Mouse (Mus musculus): ENCODE measurements around the gene Sdr42e1.

- TF ChIP-seq MAX (IDR thresholded peaks at IDR 0.05) = no peak
- no peak for TF ChIP-seq CTCF (IDR thresholded peaks at IDR 0.05; ENCODE audit: control insufficient read depth, insufficient read depth, insufficient read length)
- no peak for TF ChIP-seq USF1 (IDR thresholded peaks at IDR 0.05; ENCODE audit: low read depth)
- no peak for TF ChIP-seq MYOD1 (IDR thresholded peaks at IDR 0.05; ENCODE audit: control insufficient read depth, insufficient read length, low read depth)
- no peak for TF ChIP-seq CEBPB (IDR thresholded peaks at IDR 0.05; ENCODE audit: low read depth)
- TF ChIP-seq FOSL1 (IDR thresholded peaks at IDR 0.05; ENCODE audit: insufficient read depth, low read length, poor library complexity, severe bottlenecking) = no peak
- TF ChIP-seq MYOG (IDR thresholded peaks at IDR 0.05; ENCODE audit: control insufficient read depth, extremely low read depth, insufficient read length) = no peak
Observed at GRCm38 (mm10) chr8:117646440-117646839, 27.0 kb downstream of the Sdr42e1 start.

Measured in C2C12 (cell line).